Mouse (Mus musculus): ENCODE data around the gene Ina. TPM values are rescaled to one million over a fixed set of nuclear protein-coding genes. Genes with fewer than 3 reads are reported as not detected.

Gene Ina
- 0.52 and 0.57 TPM in 2 replicates for polyA plus RNA-seq (2012; rRNA removed)

GRCm38 (mm10) chr19:47014447-47015381, at the start of gene Ina, which contains the start of gene Nt5c2:
Ina (plus strand) TSS chr19:47014698.
Nt5c2 (minus strand) TSS chr19:47015153.

GRCm38 (mm10) chr19:47050271-47051032, 36.0 kb downstream of the Ina start, which contains the start of gene Pcgf6:
Pcgf6 (minus strand) TSS chr19:47050906.

GRCm38 (mm10) chr19:47067096-47067882, 52.8 kb downstream of the Ina start, which contains the start of gene Taf5:
Taf5 (plus strand) TSS chr19:47067746.

Other genes starting within 250 kb of the Ina start
- 9.2 and 10.4 TPM in 2 replicates for gene Nt5c2, start 455 bp downstream of the Ina start, polyA plus RNA-seq (2012; rRNA removed)
- 2.5 and 4.2 TPM in 2 replicates for gene Pcgf6, start 36.2 kb downstream of the Ina start, polyA plus RNA-seq (2012; rRNA removed)
- 0.88 and 1.2 TPM in 2 replicates for gene Taf5, start 53.0 kb downstream of the Ina start, polyA plus RNA-seq (2012; rRNA removed)
- gene Usmg5, start 75.9 kb downstream of the Ina start, polyA plus RNA-seq (2012; rRNA removed): 9.1 and 10.3 TPM in 2 replicates
- gene Pdcd11, start 76.1 kb downstream of the Ina start, polyA plus RNA-seq (2012; rRNA removed): 1.6 and 2.4 TPM in 2 replicates
- gene Calhm2, start 123.6 kb downstream of the Ina start, polyA plus RNA-seq (2012; rRNA removed): 4.9 and 5.5 TPM in 2 replicates
- gene Calhm1, start 129.6 kb downstream of the Ina start, polyA plus RNA-seq (2012; rRNA removed): not detected in 2 replicates
- gene Calhm3, start 143.1 kb downstream of the Ina start, polyA plus RNA-seq (2012; rRNA removed): not detected in 2 replicates
- 5.7 and 9.6 TPM in 2 replicates for gene Neurl1a, start 164.1 kb downstream of the Ina start, polyA plus RNA-seq (2012; rRNA removed)